ENCODE assay signal across 29 mouse cellular contexts in genomic region chr10:117412474-117413057, GRCm38 (mm10). TPM values are rescaled to one million over a fixed set of nuclear protein-coding genes. Genes with fewer than 3 reads are reported as not detected.
DNase-seq lines count a peak whose midpoint lies in the region; ATAC-seq and TF ChIP-seq lines count a peak whose summit lies in the region.
"Had no signal": no experiment of that assay in that cellular context is flagged by ENCODE, and none has a peak within 500 bp of the region (broad histone marks: within the 10 kb centered on the region; RNA-seq: fewer than 3 reads in every experiment).

No protein-coding gene starts in this region.

- no peak for TF ChIP-seq CTCF in liver, adult 2 months (IDR thresholded peaks at IDR 0.05; ENCODE audit: low read depth, low read length)
- no peak for TF ChIP-seq CTCF in bone marrow macrophage, adult 2 months (IDR thresholded peaks at IDR 0.05; ENCODE audit: low read depth, low read length)
- TF ChIP-seq CTCF in liver, postnatal 0 days (IDR thresholded peaks at IDR 0.05; ENCODE audit: low read depth): no peak

- ATAC-seq in liver, postnatal 0 days: peak; percentile 59
- ATAC-seq in hindbrain, embryonic 16.5 days: no peak
- ATAC-seq: forebrain, postnatal 0 days; inflammation-experienced regulatory T-cells, adult 6 months had no signal

- no peaks in the 10 kb centered on the region for H3K9me3 ChIP-seq in liver, postnatal 0 days (ENCODE audit: low read length)
- H3K9me3 ChIP-seq in hindbrain, embryonic 16.5 days (ENCODE audit: control insufficient read depth, low read length): no peaks in the 10 kb centered on the region
- H3K9me3 ChIP-seq: forebrain, embryonic 10.5 days; heart, embryonic 13.5 days; hindbrain, embryonic 13.5 days had no signal

- peaks cover 10% of the 10 kb centered on the region for H3K36me3 ChIP-seq in liver, adult 2 months (ENCODE audit: control insufficient read depth, insufficient read depth, low read length)
- no peaks in the 10 kb centered on the region for H3K36me3 ChIP-seq in liver, postnatal 0 days (replicated peaks; ENCODE audit: insufficient read depth, low read length)
- H3K36me3 ChIP-seq in hindbrain, embryonic 16.5 days (ENCODE audit: control insufficient read depth, insufficient read depth, low read length): no peaks in the 10 kb centered on the region
- H3K36me3 ChIP-seq: forebrain, embryonic 10.5 days; heart, embryonic 13.5 days; hindbrain, embryonic 13.5 days; limb, embryonic 12.5 days had no signal

- no peaks in the 10 kb centered on the region; the same call in 1 of the 2 replicates for H3K79me2 ChIP-seq in liver, adult 2 months (ENCODE audit: control insufficient read depth, insufficient read depth, low read length)

- TF ChIP-seq EP300 in liver, postnatal 0 days (IDR thresholded peaks at IDR 0.05; ENCODE audit: low read depth): peak; percentile 64; the same call in 1 of the 2 replicates

- no peak for TF ChIP-seq POLR2A in liver, adult 2 months (IDR thresholded peaks at IDR 0.05; ENCODE audit: extremely low read depth, insufficient read depth, low read length)
- no peak for TF ChIP-seq POLR2A in bone marrow macrophage, adult 2 months (IDR thresholded peaks at IDR 0.05; ENCODE audit: borderline replicate concordance, low read depth, low read length)

- WGBS in liver, adult 2 months: 16% methylated on average over 7 of the region's 7 CpGs
- 57% methylated on average over 7 of the region's 7 CpGs for WGBS in liver, postnatal 0 days (ENCODE audit: insufficient replicate concordance)
- 84% methylated on average over 7 of the region's 7 CpGs for WGBS in hindbrain, embryonic 16.5 days

- H3K27me3 ChIP-seq in liver, adult 2 months (ENCODE audit: control insufficient read depth, insufficient read depth, low read length): no peaks in the 10 kb centered on the region
- H3K27me3 ChIP-seq in liver, postnatal 0 days (ENCODE audit: insufficient read depth, low read length): no peaks in the 10 kb centered on the region
- H3K27me3 ChIP-seq in hindbrain, embryonic 16.5 days (replicated peaks; ENCODE audit: control insufficient read depth, insufficient read depth, low read length): no peaks in the 10 kb centered on the region
- H3K27me3 ChIP-seq: CH12.LX; hindbrain, embryonic 13.5 days had no signal

- H3K27ac ChIP-seq in liver, adult 2 months (replicated peaks; ENCODE audit: insufficient read depth, low read depth, low read length): peak overlapping the region; percentile 100
- peak overlapping the region; percentile 48 for H3K27ac ChIP-seq in bone marrow macrophage, adult 2 months (ENCODE audit: insufficient read depth, low read depth, low read length)
- peak overlapping the region; percentile 88 for H3K27ac ChIP-seq in liver, postnatal 0 days (ENCODE audit: low read depth)
- H3K27ac ChIP-seq in hindbrain, embryonic 16.5 days (ENCODE audit: low read depth, low read length): no peak overlapping the region
- H3K27ac ChIP-seq: heart, adult 2 months; heart, embryonic 13.5 days; hindbrain, embryonic 13.5 days; layer of hippocampus, adult 2 months; limb, embryonic 12.5 days had no signal

- H3K9ac ChIP-seq in liver, adult 2 months (ENCODE audit: low read depth, low read length): peak overlapping the region; percentile 75
- no peak overlapping the region; the same call in 1 of the 2 replicates for H3K9ac ChIP-seq in liver, postnatal 0 days (replicated peaks)
- no peak overlapping the region for H3K9ac ChIP-seq in hindbrain, embryonic 16.5 days (ENCODE audit: low read depth, low read length)
- H3K9ac ChIP-seq: forebrain, postnatal 0 days; hindbrain, embryonic 13.5 days; limb, embryonic 12.5 days; lung, embryonic 14.5 days had no signal

- peak overlapping the region; percentile 72 for H3K4me3 ChIP-seq in liver, adult 2 months (ENCODE audit: insufficient read depth, low read depth, low read length)
- no peak overlapping the region for H3K4me3 ChIP-seq in bone marrow macrophage, adult 2 months (ENCODE audit: insufficient read depth, low read length)
- no peak overlapping the region for H3K4me3 ChIP-seq in liver, postnatal 0 days (ENCODE audit: low read depth, low read length)
- no peak overlapping the region for H3K4me3 ChIP-seq in hindbrain, embryonic 16.5 days (ENCODE audit: low read length)
- H3K4me3 ChIP-seq: forebrain, embryonic 10.5 days; heart, adult 2 months; heart, embryonic 13.5 days; hindbrain, embryonic 13.5 days; layer of hippocampus, adult 2 months; limb, embryonic 12.5 days had no signal

- H3K4me2 ChIP-seq in liver, postnatal 0 days (ENCODE audit: low read depth, low read length): peak overlapping the region; percentile 48
- H3K4me2 ChIP-seq in hindbrain, embryonic 16.5 days (ENCODE audit: low read length): no peak overlapping the region
- H3K4me2 ChIP-seq: hindbrain, embryonic 13.5 days; limb, embryonic 12.5 days; lung, embryonic 14.5 days; midbrain, embryonic 11.5 days had no signal

- peak; percentile 97 for DNase-seq in liver, adult 2 months (ENCODE audit: extremely low read depth, low read depth, low spot score)
- DNase-seq in liver (no peak), 416B (ENCODE audit: low read depth) (peak; percentile 33)
- no peak for DNase-seq in liver, postnatal 0 days
- DNase-seq in adrenal gland, adult 18-20 months (ENCODE audit: low spot score in 2 of 2): no peak
- no peak for DNase-seq in urinary bladder, postnatal 36 days (ENCODE audit: low spot score in 2 of 2)
- DNase-seq: adrenal gland, adult 2 months; cerebellum, adult 11-12 months; cerebellum, postnatal 14 days; forebrain, postnatal 0 days; gastrocnemius, postnatal 14 days; heart, adult 2 months; heart, postnatal 14 days; kidney, postnatal 14 days; layer of hippocampus, postnatal 36 days; lung, embryonic 14.5 days; lung, postnatal 36 days; right cerebral cortex, postnatal 25 days; spleen, adult 18-20 months had no signal

- peaks cover 6% of the 10 kb centered on the region for H3K4me1 ChIP-seq in liver, adult 2 months (ENCODE audit: control insufficient read depth, insufficient read depth, low read length)
- peaks cover 36% of the 10 kb centered on the region for H3K4me1 ChIP-seq in bone marrow macrophage, adult 2 months (ENCODE audit: control insufficient read depth, insufficient read depth, low read length)
- peaks cover 16% of the 10 kb centered on the region for H3K4me1 ChIP-seq in liver, postnatal 0 days (ENCODE audit: insufficient read depth)
- H3K4me1 ChIP-seq in hindbrain, embryonic 16.5 days (ENCODE audit: control insufficient read depth, insufficient read depth, low read depth, low read length): peaks cover 5% of the 10 kb centered on the region

RNA-seq across cellular contexts. Expression of gene Cpsf6, which starts 32.8 kb away (rescaled TPM):
- total RNA-seq in liver, adult 2 months (2014; rRNA removed): 32.8 and 33.1 TPM in 2 replicates
- 17.0 and 23.7 TPM in 2 replicates for polyA plus RNA-seq in liver, adult 2 months (2012; rRNA removed)
- polyA plus RNA-seq in bone marrow macrophage, adult 2 months (2012; ENCODE audit: insufficient read depth, insufficient read length, missing spikeins): 57.9 and 60.2 TPM in 2 replicates
- 34.4 and 38.6 TPM in 2 replicates for polyA plus RNA-seq in liver, postnatal 0 days (2015; fragmentation: Nextera tagmentation; extraction: Ambion mirVana)
- polyA plus RNA-seq in hindbrain, embryonic 16.5 days (2015; fragmentation: Nextera tagmentation; extraction: Ambion mirVana): 111 and 128 TPM in 2 replicates
- 10 to 100 TPM; 79.2 to 79.5 TPM for total RNA-seq in adrenal gland, adult 18-20 months (2021)

Comparison
In these comparisons a context has a peak if more than half of its experiments do, and no peak if none do; other contexts are left out.
1. DNase-seq: peak in liver, adult 2 months (single experiment) and 416B (single experiment); none in liver (single experiment), liver, postnatal 0 days (single experiment), adrenal gland, adult 18-20 months (0 of 2) and urinary bladder, postnatal 36 days (0 of 2).